Mouse (Mus musculus) stomach, embryonic 14.5 days (tissue): ENCODE results near the gene Kcnk1. TPM values are rescaled to one million over a fixed set of nuclear protein-coding genes. Genes with fewer than 3 reads are reported as not detected.

ENCODE experiments used
- ATAC-seq: fragments of 200-750 bp; cut with Nextera tagmentation; 2 replicates; pipeline ENCODE4 v1.8.0; 2017; ENCODE audit warnings: low read depth, moderate TSS enrichment; ENCODE audit not compliant: insufficient number of reproducible peaks, insufficient read depth, low FRiP score
- H3K27ac ChIP-seq: fragments of 300-500 bp; sonication (generic); 2 replicates; pipeline ENCODE4 v1.5.1; 2014; ENCODE audit warnings: mild to moderate bottlenecking, low read length, moderate library complexity, mixed read lengths
- H3K27me3 ChIP-seq: fragments of 300-500 bp; sonication (generic); 2 replicates; pipeline ENCODE4 v1.6.1; 2014; ENCODE audit warnings: low read length, control low read depth, mixed read lengths; ENCODE audit not compliant: control insufficient read depth, insufficient read depth
- H3K36me3 ChIP-seq: fragments of 300-500 bp; sonication (generic); 2 replicates; pipeline ENCODE4 v1.6.1; 2014; ENCODE audit warnings: mild to moderate bottlenecking, control low read depth, low read length, moderate library complexity, mixed read lengths; ENCODE audit not compliant: control insufficient read depth, insufficient read depth
- H3K4me1 ChIP-seq: fragments of 300-500 bp; sonication (generic); 2 replicates; pipeline ENCODE4 v1.6.1; 2014; ENCODE audit warnings: low read length, control low read depth, mixed read lengths; ENCODE audit not compliant: control insufficient read depth, insufficient read depth
- H3K4me2 ChIP-seq: fragments of 300-500 bp; sonication (generic); replicated peaks from 2 replicates; pipeline ENCODE4 v1.6.1; 2014; ENCODE audit warnings: low read depth, low read length, control low read depth
- H3K4me3 ChIP-seq: fragments of 300-500 bp; sonication (generic); 2 replicates; pipeline ENCODE4 v1.5.1; 2014; ENCODE audit warnings: low read depth, low read length, control low read depth
- H3K9ac ChIP-seq: fragments of 300-500 bp; sonication (generic); replicated peaks from 2 replicates; pipeline ENCODE4 v1.6.1; 2014; ENCODE audit warnings: low read depth, mild to moderate bottlenecking, control low read depth, low read length, moderate library complexity, mixed read lengths
- H3K9me3 ChIP-seq: fragments of 300-500 bp; sonication (generic); 2 replicates; pipeline ENCODE4 v1.6.1; 2016; ENCODE audit warnings: low read depth, low read length, control low read depth; ENCODE audit not compliant: control insufficient read depth
- WGBS: fragments of 180-500 bp; shearing (Covaris S2); extraction: QIAGEN DNeasy Blood & Tissue Kit; methylation state at CpG from one replicate; pipeline ENCODE4 v1.1.7; 2014; 5-methylcytosine and 5-hydroxymethylcytosine counted together
- polyA plus RNA-seq: library from polyadenylated mRNA; unstranded; fragments of >200 nt; fragmentation: Nextera tagmentation; extraction: Ambion mirVana; gene quantifications from 2 replicates; pipeline ENCODE4 v1.2.1, GENCODE M21; 2014

Gene Kcnk1
- polyA plus RNA-seq, 1 experiment from 2014 or later, result 56.5 TPM

DNA sequence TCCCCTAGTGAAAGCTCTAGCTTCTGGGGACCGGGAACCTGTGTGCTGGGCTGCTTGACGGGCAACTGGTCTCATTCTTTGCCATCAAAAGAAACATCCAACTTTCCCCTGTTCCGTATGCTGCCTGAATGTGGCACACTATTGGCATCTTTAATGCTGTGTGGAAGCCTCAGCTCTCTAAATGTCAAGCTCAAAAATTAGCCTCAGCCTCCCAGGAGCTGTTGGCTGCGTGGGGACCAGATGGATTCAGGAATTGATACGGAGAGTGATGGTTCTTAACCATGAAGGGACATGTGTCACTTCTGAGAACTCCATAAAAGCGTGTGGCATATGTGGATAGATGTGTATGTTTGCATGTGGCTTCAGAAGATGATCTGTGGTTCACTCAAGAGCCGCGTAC lies 27.0 kb downstream of the Kcnk1 start:
- WGBS, result 88% methylated on average over 8 of the region's 8 CpGs

DNA sequence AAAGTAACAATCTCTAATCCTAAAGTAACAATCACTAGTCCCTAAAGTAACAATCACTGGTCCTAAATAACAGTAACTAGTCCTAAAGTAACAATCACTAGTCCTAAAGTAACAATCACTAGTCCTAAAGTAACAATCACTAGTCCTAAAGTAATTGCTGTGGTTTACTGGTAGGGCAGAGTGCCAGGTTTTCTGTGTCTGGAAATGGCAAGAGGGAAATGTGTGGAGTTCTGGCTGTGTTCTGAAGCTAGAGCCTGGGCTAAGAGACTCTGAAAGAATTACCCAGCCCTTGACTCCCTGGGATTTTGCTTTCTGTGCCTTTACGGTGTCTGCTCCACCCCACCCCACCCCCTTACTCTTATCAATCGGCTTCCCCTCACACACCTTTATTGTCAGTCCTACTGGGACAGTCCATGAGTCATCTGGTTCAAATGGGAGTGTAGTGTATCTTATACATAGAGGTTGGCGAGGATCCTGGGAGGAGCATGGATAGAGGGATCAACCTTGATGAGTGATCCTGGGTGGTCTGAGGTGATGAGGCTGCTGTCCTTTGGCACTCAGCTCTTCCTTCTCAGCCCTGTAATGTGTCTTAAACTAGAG lies 28.8 kb downstream of the Kcnk1 start:
- Histone ChIP-seq H3K4me1 (peaks cover under 1% of the 10 kb centered on the region; the same call in 1 of the 2 replicates), H3K4me2 (no peak overlapping the region), H3K9me3 (no peaks in the 10 kb centered on the region), H3K4me3 (no peak overlapping the region), H3K36me3 (no peaks in the 10 kb centered on the region), H3K9ac (no peak overlapping the region), H3K27me3 (no peaks in the 10 kb centered on the region), H3K27ac (no peak overlapping the region)
- no peak for ATAC-seq
- WGBS, result 61% methylated on average over 3 of the region's 3 CpGs

More for the DNA sequence above, 27.0 kb downstream of the Kcnk1 start:
- Histone ChIP-seq H3K4me1 (peaks cover 4% of the 10 kb centered on the region; the same call in 1 of the 2 replicates), H3K9me3 (no peaks in the 10 kb centered on the region), H3K9ac (no peak overlapping the region), H3K4me3 (no peak overlapping the region), H3K4me2 (no peak overlapping the region), H3K36me3 (no peaks in the 10 kb centered on the region), H3K27me3 (no peaks in the 10 kb centered on the region), H3K27ac (no peak overlapping the region)
- no peak for ATAC-seq

DNA sequence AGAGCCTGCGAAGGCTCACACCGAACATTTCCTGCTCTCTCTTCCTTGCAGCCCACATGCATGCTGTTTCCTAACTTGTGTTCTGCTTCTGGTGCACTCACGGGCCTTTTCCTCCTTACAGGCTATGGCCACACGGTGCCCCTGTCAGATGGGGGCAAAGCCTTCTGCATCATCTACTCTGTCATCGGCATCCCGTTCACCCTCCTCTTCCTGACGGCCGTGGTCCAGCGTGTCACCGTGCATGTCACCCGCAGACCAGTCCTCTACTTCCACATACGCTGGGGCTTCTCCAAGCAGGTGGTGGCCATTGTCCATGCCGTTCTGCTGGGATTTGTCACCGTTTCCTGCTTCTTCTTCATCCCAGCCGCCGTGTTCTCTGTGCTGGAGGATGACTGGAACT lies 29.9 kb downstream of the Kcnk1 start:
- Histone ChIP-seq H3K9me3 (no peaks in the 10 kb centered on the region), H3K4me3 (no peak overlapping the region), H3K27me3 (no peaks in the 10 kb centered on the region), H3K27ac (no peak overlapping the region), H3K36me3 (no peaks in the 10 kb centered on the region), H3K9ac (no peak overlapping the region), H3K4me1 (no peaks in the 10 kb centered on the region), H3K4me2 (no peak overlapping the region)
- no peak for ATAC-seq
- 92% methylated on average over 16 of the region's 16 CpGs for WGBS

DNA sequence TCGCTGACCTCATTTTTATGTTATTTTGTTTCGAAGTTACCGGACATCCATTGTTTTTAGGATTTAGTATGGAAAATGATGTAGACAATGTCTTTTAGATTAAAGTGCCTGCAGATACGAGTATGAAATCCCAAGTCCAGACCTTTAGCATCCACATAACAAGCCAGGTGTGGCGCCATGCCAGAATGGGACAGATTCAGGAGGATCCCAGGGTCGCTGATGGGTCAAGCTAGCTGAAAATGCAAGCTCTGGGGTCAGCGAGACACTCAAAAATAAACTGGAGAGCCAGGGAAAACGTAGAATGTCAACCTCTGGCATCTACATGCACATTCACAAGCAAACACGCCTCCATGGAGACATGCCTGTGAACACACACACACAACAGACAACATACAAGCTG lies 31.2 kb downstream of the Kcnk1 start:
- ATAC-seq, result no peak
- WGBS, result 86% methylated on average over 9 of the region's 9 CpGs
- H3K9me3 ChIP-seq, result no peaks in the 10 kb centered on the region
- H3K9ac ChIP-seq, result no peak overlapping the region
- H3K4me2 ChIP-seq, result no peak overlapping the region
- no peaks in the 10 kb centered on the region for H3K36me3 ChIP-seq
- H3K27ac ChIP-seq, result no peak overlapping the region
- no peaks in the 10 kb centered on the region for H3K27me3 ChIP-seq
- H3K4me3 ChIP-seq, result no peak overlapping the region
- no peaks in the 10 kb centered on the region for H3K4me1 ChIP-seq

DNA sequence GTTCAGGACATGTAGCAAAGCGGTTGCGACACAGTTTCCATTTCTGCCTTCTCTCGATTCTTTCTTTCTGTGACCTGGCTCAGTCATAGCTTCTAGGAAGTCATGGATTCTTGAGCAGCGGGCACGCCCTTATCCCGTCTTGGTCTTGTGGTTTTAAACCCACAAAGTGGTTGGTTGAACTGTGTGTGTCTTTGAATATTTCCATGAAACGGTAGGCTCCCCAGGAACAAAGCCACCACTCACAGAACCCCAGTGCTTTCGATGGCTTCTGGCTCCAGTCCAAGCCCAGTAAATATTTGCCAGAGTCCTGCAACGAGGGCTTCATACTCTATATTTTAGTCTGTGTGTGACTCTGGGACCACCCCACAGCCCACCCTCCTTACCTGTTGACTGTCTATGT lies 31.6 kb downstream of the Kcnk1 start:
- Histone ChIP-seq H3K4me1 (no peaks in the 10 kb centered on the region), H3K27me3 (no peaks in the 10 kb centered on the region), H3K4me2 (no peak overlapping the region), H3K9ac (no peak overlapping the region), H3K4me3 (no peak overlapping the region), H3K9me3 (no peaks in the 10 kb centered on the region), H3K27ac (no peak overlapping the region), H3K36me3 (no peaks in the 10 kb centered on the region)
- 68% methylated on average over 9 of the region's 9 CpGs for WGBS
- 0 out of 2 replicates have a peak, but pooled peaks have one; percentile 33 for ATAC-seq

DNA sequence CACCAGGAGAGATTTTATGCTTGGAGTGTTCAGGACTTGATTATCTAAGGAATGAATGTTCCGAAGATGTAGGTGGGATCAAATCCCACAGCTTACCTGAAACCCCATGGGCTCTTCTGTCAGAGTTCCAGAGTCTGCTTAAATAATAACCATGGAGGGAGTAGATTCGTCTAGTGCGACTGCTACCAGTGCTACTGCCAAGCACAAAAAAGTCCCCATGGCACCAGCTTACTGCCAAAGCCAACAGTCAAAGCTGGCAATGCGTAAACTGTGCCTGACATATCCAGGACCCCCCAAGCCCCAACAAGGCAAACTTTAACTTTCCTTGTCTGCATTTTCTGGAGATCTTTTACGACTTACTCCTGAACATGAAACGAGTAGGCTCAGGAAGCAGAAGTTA lies 32.5 kb downstream of the Kcnk1 start:
- 83% methylated on average over 6 of the region's 6 CpGs for WGBS
- ATAC-seq, result no peak
- Histone ChIP-seq H3K9me3 (no peaks in the 10 kb centered on the region), H3K4me3 (no peak overlapping the region), H3K9ac (no peak overlapping the region), H3K4me2 (no peak overlapping the region), H3K4me1 (no peaks in the 10 kb centered on the region), H3K36me3 (no peaks in the 10 kb centered on the region), H3K27me3 (no peaks in the 10 kb centered on the region), H3K27ac (no peak overlapping the region)

DNA sequence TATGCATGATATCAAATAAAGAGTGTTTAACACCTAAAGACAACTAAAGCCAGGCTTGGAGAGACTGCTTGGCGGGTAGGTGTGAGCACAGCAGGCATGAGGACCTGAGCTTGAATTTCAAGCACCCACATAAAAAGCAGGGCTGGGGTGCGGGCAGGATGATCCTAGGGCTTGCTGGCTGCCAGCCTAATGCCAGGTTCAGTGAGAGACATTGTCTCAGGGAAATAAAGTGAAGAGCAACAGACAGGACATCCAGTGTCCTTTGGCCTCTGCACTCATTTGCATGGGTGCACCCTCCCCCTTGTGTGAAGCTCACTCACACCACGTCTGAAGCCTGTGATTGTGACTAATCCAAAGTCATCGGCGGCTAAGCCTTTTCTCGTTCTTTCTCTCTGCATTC lies 34.0 kb downstream of the Kcnk1 start:
- no peaks in the 10 kb centered on the region for H3K36me3 ChIP-seq
- 76% methylated on average over 6 of the region's 6 CpGs for WGBS
- H3K9ac ChIP-seq, result no peak overlapping the region

DNA sequence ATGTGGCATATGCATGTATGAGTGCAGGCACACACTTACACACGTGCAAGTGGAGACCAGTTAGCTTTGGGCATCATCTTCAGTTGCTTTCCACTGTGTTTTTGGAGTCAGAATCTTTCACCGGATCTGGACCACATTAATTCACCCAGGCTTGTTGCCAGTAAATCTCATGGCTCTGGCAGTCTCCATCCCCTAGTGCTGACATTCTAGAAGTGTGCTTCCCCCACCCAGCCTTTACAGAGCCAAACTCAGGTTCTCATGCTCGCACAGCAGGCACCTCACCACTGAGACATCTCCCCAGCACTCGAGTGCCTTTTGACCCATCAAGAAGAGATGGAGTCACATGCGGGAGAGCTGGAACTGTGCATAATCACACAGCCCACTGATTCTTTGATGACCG lies 37.8 kb downstream of the Kcnk1 start:
- Histone ChIP-seq H3K36me3 (no peaks in the 10 kb centered on the region), H3K27ac (no peak overlapping the region), H3K9ac (no peak overlapping the region), H3K4me2 (no peak overlapping the region), H3K4me3 (no peak overlapping the region), H3K27me3 (no peaks in the 10 kb centered on the region), H3K9me3 (no peaks in the 10 kb centered on the region), H3K4me1 (no peaks in the 10 kb centered on the region)
- ATAC-seq, result no peak
- 80% methylated on average over 6 of the region's 6 CpGs for WGBS

More for the DNA sequence above, 34.0 kb downstream of the Kcnk1 start:
- no peaks in the 10 kb centered on the region for H3K9me3 ChIP-seq
- no peaks in the 10 kb centered on the region for H3K4me1 ChIP-seq
- ATAC-seq, result no peak
- H3K27me3 ChIP-seq, result no peaks in the 10 kb centered on the region
- no peak overlapping the region for H3K4me3 ChIP-seq
- no peak overlapping the region for H3K27ac ChIP-seq
- H3K4me2 ChIP-seq, result no peak overlapping the region

DNA sequence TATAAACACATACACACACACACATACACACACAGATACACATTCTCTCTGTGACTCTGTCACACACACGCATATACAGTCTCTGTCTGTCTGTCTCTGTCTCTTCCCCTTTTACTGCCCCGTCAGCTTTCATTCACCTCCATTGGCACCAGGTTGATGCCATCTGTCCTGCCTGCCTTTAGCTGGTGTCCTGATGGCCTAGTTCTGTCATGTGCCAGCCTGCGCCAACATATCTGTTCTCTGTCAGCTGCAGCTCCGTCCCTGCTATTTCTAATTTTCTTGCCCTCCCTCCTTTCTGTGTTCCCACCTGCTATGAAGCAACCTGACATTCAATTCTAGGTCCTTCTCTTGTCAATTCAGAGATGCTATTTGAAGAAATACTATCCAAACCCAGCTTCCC lies 40.1 kb downstream of the Kcnk1 start:
- Histone ChIP-seq H3K9ac (no peak overlapping the region), H3K27ac (no peak overlapping the region), H3K4me2 (no peak overlapping the region), H3K4me3 (no peak overlapping the region), H3K9me3 (no peaks in the 10 kb centered on the region), H3K4me1 (no peaks in the 10 kb centered on the region), H3K36me3 (no peaks in the 10 kb centered on the region), H3K27me3 (no peaks in the 10 kb centered on the region)
- 90% methylated on average over 4 of the region's 4 CpGs for WGBS
- ATAC-seq, result no peak
